Mouse (Mus musculus) hindbrain, embryonic 16.5 days (tissue): ENCODE data around the gene Gm5129. TPM values are rescaled to one million over a fixed set of nuclear protein-coding genes. Genes with fewer than 3 reads are reported as not detected.
A peak's percentile ranks its signal among the peaks of the same experiment; 100 is the strongest.

Experiments used
- ATAC-seq: fragments of 200-750 bp; cut with Nextera tagmentation; 2 replicates; pipeline ENCODE4 v1.8.0; 2017; ENCODE audit warnings: moderate TSS enrichment, moderate library complexity
- H3K27ac ChIP-seq: fragments of 300-500 bp; sonication (generic); 2 replicates; pipeline ENCODE4 v1.5.1; 2014; ENCODE audit warnings: low read depth, mild to moderate bottlenecking, control low read depth, low read length, moderate library complexity
- H3K27me3 ChIP-seq: fragments of 300-500 bp; sonication (generic); replicated peaks from 2 replicates; pipeline ENCODE4 v1.6.1; 2014; ENCODE audit warnings: low read length; ENCODE audit not compliant: control insufficient read depth, insufficient read depth
- H3K36me3 ChIP-seq: fragments of 300-500 bp; sonication (generic); 2 replicates; pipeline ENCODE4 v1.6.1; 2014; ENCODE audit warnings: mild to moderate bottlenecking, low read length, moderate library complexity, mixed read lengths; ENCODE audit not compliant: control insufficient read depth, insufficient read depth
- H3K4me1 ChIP-seq: fragments of 300-500 bp; sonication (generic); 2 replicates; pipeline ENCODE4 v1.6.1; 2014; ENCODE audit warnings: low read depth, low read length; ENCODE audit not compliant: control insufficient read depth, insufficient read depth
- H3K4me2 ChIP-seq: fragments of 300-500 bp; sonication (generic); 2 replicates; pipeline ENCODE4 v1.6.1; 2014; ENCODE audit warnings: mild to moderate bottlenecking, low read length, control low read depth, moderate library complexity
- H3K4me3 ChIP-seq: fragments of 300-500 bp; sonication (generic); 2 replicates; pipeline ENCODE4 v1.5.1; 2014; ENCODE audit warnings: mild to moderate bottlenecking, low read length, control low read depth, moderate library complexity
- H3K9ac ChIP-seq: fragments of 300-500 bp; sonication (generic); 2 replicates; pipeline ENCODE4 v1.6.1; 2014; ENCODE audit warnings: low read depth, mild to moderate bottlenecking, control low read depth, low read length, moderate library complexity
- H3K9me3 ChIP-seq: fragments of 300-500 bp; sonication (generic); 2 replicates; pipeline ENCODE4 v1.6.1; 2014; ENCODE audit warnings: mild to moderate bottlenecking, low read length, moderate library complexity; ENCODE audit not compliant: control insufficient read depth
- WGBS: fragments of 180-500 bp; shearing (Covaris S2); extraction: QIAGEN DNeasy Blood & Tissue Kit; methylation state at CpG from one replicate; pipeline ENCODE4 v1.1.7; 2014; 5-methylcytosine and 5-hydroxymethylcytosine counted together
- polyA plus RNA-seq: library from polyadenylated mRNA; unstranded; fragments of >200 nt; fragmentation: Nextera tagmentation; extraction: Ambion mirVana; gene quantifications from 2 replicates; pipeline ENCODE4 v1.2.1, GENCODE M21; 2015

Gene Gm5129
- polyA plus RNA-seq, 1 experiment from 2014 or later: not detected

GRCm38 (mm10) chr5:29699520-29700202, 36.1 kb downstream of the Gm5129 start:
- Histone ChIP-seq H3K36me3 (no peaks in the 10 kb centered on the region), H3K4me3 (no peak overlapping the region), H3K9ac (no peak overlapping the region), H3K9me3 (no peaks in the 10 kb centered on the region), H3K4me2 (no peak overlapping the region), H3K27me3 (no peaks in the 10 kb centered on the region), H3K27ac (no peak overlapping the region), H3K4me1 (no peaks in the 10 kb centered on the region)
- 84% methylated on average over 2 of the region's 2 CpGs for WGBS
- ATAC-seq: no peak

DNA sequence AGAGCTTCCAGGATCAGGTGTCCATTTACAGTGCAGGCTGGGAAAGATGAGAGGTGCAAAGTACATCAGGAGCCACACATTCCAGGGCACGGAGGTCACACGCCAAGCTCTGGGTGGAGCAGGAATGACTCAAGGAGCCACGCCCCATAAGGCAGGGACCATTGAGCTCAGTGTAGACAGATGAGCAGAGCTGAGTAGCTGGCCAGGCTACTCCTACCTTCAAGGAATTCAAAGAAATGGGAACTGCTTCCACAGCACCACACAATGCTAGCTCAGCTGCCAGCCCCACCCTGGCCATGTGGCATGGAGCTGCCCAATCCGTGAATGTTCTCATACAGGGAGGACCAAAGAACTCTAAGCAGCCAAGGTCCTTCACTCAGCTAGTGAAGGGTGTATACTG, 37.2 kb downstream of the Gm5129 start:
- Histone ChIP-seq H3K9me3 (no peaks in the 10 kb centered on the region), H3K9ac (no peak overlapping the region), H3K27ac (no peak overlapping the region), H3K27me3 (no peaks in the 10 kb centered on the region), H3K4me1 (no peaks in the 10 kb centered on the region), H3K4me3 (no peak overlapping the region), H3K4me2 (no peak overlapping the region), H3K36me3 (no peaks in the 10 kb centered on the region)
- ATAC-seq: no peak
- 92% methylated on average over 4 of the region's 4 CpGs for WGBS

GRCm38 (mm10) chr5:29688352-29688751, 47.4 kb downstream of the Gm5129 start:
- ATAC-seq: no peak
- no peaks in the 10 kb centered on the region for H3K9me3 ChIP-seq
- H3K4me1 ChIP-seq: no peaks in the 10 kb centered on the region
- H3K27ac ChIP-seq: no peak overlapping the region
- no peak overlapping the region for H3K9ac ChIP-seq
- H3K4me3 ChIP-seq: no peak overlapping the region
- H3K4me2 ChIP-seq: no peak overlapping the region
- no peaks in the 10 kb centered on the region for H3K27me3 ChIP-seq
- no peaks in the 10 kb centered on the region for H3K36me3 ChIP-seq
- WGBS: 55% methylated on average over 7 of the region's 7 CpGs

DNA sequence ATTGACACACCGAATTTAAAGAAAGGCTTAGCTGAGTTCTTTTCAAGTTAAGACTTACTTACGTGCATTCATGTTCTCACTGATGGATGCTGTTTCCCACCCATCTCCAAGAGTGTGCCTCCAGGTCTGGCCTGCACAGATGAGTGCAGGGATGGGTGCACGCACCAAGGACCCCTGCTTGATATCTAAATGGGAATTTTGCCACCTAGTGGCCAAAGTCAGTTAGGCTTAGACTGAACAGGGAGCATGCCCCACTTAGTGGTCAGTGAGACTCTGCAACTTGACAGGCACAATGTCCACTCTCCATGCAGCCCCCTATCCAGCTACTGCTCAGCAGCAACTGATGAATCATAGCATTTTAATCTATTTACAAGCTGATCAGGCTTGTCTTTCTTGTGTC, 48.1 kb downstream of the Gm5129 start:
- H3K4me3 ChIP-seq: no peak overlapping the region
- WGBS: 53% methylated on average over 3 of the region's 3 CpGs
- H3K9me3 ChIP-seq: no peaks in the 10 kb centered on the region
- H3K27me3 ChIP-seq: no peaks in the 10 kb centered on the region
- H3K4me1 ChIP-seq: no peaks in the 10 kb centered on the region
- ATAC-seq: peak; percentile 64; the same call in 1 of the 2 replicates
- H3K4me2 ChIP-seq: no peak overlapping the region
- H3K27ac ChIP-seq: no peak overlapping the region
- no peaks in the 10 kb centered on the region for H3K36me3 ChIP-seq
- H3K9ac ChIP-seq: no peak overlapping the region

Other genes with a start within 250 kb of the Gm5129 start
- 19.1 and 23.3 TPM in 2 replicates for gene Ube3c, start 166.7 kb downstream of the Gm5129 start, polyA plus RNA-seq
- gene Dnajb6, start 248 bp downstream of the Gm5129 start, polyA plus RNA-seq: 286 TPM in 2 replicates